Mouse (Mus musculus): ENCODE data around the gene Arid1b.

DNA sequence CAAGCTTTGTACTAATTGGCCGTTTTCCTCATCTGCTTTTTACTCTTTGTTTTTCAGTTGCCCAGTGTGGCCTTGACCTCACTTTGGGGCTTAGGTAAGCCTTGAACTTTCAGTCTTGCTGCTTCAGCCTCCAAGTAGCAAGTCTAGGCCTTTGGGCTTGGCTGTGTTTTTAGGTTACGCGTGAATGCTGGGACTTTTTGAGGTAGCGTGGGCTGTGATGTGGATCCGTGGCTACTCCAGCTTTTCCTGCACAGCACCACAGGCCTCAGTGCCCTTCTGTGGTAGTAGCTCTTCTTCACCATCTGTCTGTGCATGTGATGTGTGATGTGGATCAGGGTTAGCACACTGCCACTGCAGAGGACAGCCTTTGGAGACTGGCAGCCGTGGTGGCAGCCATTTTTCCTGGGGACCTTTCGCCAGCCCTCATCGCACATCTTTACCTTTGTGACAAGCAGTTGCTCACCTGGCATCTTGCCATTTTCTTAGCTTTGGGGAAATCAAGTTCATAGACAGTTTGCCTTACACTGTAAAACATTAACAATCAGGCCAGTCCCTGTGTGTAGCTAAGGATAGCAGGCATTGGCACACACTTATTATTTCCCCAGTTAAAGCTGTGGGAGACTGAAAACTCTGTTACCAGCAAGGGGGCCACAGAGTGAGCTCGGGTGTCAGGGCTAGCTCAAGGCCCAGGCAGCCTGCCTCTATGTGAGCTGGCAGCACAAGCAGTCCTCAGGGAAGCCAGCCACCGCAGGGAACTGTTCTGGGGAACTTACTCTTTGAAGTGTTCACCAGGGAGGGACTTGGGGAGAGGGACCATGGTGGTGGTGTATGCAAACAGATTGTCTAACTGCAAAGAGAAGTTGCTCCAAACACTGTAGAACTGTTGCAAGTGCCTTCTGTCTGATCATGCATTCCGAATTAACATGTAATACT is 112.4 kb downstream of the Arid1b start:
- TF ChIP-seq CTCF (IDR thresholded peaks at IDR 0.05; ENCODE audit: borderline replicate concordance, control insufficient read depth, extremely low read depth, insufficient read depth, low read length, poor library complexity) (no peak), POLR2A (IDR thresholded peaks at IDR 0.05; ENCODE audit: control insufficient read depth, extremely low read depth, insufficient read depth, low read length, poor library complexity) (no peak)
